Mouse (Mus musculus) heart, postnatal 0 days (tissue): Measurements from ENCODE around the gene Zfp597. TPM values are rescaled to one million over a fixed set of nuclear protein-coding genes. Genes with fewer than 3 reads are reported as not detected.

Experiments
- ATAC-seq: fragments of 200-750 bp; cut with Nextera tagmentation; 2 replicates; pipeline ENCODE4 v1.8.0; 2017; ENCODE audit warnings: low read depth, moderate number of reproducible peaks, moderate library complexity; ENCODE audit not compliant: insufficient read depth
- DNase-seq: peaks from one replicate; pipeline ENCODE4 v3.0.0-alpha.2; 2016; ENCODE audit warnings: low spot score
- H3K27ac ChIP-seq: fragments of 300-500 bp; sonication (generic); 2 replicates; pipeline ENCODE4 v1.5.1; 2014; ENCODE audit warnings: low read depth, mild to moderate bottlenecking
- H3K27me3 ChIP-seq: fragments of 300-500 bp; sonication (generic); 2 replicates; pipeline ENCODE4 v1.6.1; 2014; ENCODE audit warnings: low read length, mixed read lengths; ENCODE audit not compliant: control insufficient read depth, insufficient read depth
- H3K36me3 ChIP-seq: fragments of 300-500 bp; sonication (generic); replicated peaks from 2 replicates; pipeline ENCODE4 v1.6.1; 2014; ENCODE audit warnings: low read length, mixed read lengths; ENCODE audit not compliant: control insufficient read depth, insufficient read depth
- H3K4me1 ChIP-seq: fragments of 300-500 bp; sonication (generic); 2 replicates; pipeline ENCODE4 v1.6.1; 2014; ENCODE audit warnings: antibody characterized with exemption; ENCODE audit not compliant: control insufficient read depth, insufficient read depth
- H3K4me2 ChIP-seq: fragments of 300-500 bp; sonication (generic); 2 replicates; pipeline ENCODE4 v1.6.1; 2014; ENCODE audit warnings: low read depth, mild to moderate bottlenecking, low read length, moderate library complexity
- H3K4me3 ChIP-seq: fragments of 300-500 bp; sonication (generic); 2 replicates; pipeline ENCODE4 v1.5.1; 2014; ENCODE audit warnings: low read depth, low read length
- H3K9ac ChIP-seq: fragments of 300-500 bp; sonication (generic); replicated peaks from 2 replicates; pipeline ENCODE4 v1.6.1; 2014; ENCODE audit warnings: low read depth, low read length, mixed read lengths
- H3K9me3 ChIP-seq: fragments of 300-500 bp; sonication (generic); replicated peaks from 2 replicates; pipeline ENCODE4 v1.6.1; 2016; ENCODE audit warnings: low read length; ENCODE audit not compliant: control insufficient read depth
- CTCF ChIP-seq: IDR thresholded peaks from 2 replicates; pipeline ENCODE4 v1.5.1; 2016; ENCODE audit warnings: antibody characterized with exemption, control low read depth, low read depth
- EP300 ChIP-seq: IDR thresholded peaks from 2 replicates; pipeline ENCODE4 v1.6.1; 2016; ENCODE audit warnings: antibody characterized with exemption, low read depth
- WGBS: fragments of 180-500 bp; shearing (Covaris S2); extraction: QIAGEN DNeasy Blood & Tissue Kit; methylation state at CpG from one replicate; pipeline ENCODE4 v1.1.7; 2014; 5-methylcytosine and 5-hydroxymethylcytosine counted together
- polyA plus RNA-seq: library from polyadenylated mRNA; unstranded; fragments of >200 nt; fragmentation: Nextera tagmentation; extraction: Ambion mirVana; gene quantifications from 2 replicates; pipeline ENCODE4 v1.2.1, GENCODE M21; 2015
- total RNA-seq: library from RNA; depleted of rRNA; stranded (reverse); fragments of >200 nt; gene quantifications from 2 replicates; pipeline ENCODE4 v1.2.3, GENCODE M21; 2014; ENCODE audit warnings: low replicate concordance; rRNA removed

Gene Zfp597
- total RNA-seq (7.4 and 9.2 TPM in 2 replicates), polyA plus RNA-seq (3.3 and 4.3 TPM in 2 replicates)

DNA sequence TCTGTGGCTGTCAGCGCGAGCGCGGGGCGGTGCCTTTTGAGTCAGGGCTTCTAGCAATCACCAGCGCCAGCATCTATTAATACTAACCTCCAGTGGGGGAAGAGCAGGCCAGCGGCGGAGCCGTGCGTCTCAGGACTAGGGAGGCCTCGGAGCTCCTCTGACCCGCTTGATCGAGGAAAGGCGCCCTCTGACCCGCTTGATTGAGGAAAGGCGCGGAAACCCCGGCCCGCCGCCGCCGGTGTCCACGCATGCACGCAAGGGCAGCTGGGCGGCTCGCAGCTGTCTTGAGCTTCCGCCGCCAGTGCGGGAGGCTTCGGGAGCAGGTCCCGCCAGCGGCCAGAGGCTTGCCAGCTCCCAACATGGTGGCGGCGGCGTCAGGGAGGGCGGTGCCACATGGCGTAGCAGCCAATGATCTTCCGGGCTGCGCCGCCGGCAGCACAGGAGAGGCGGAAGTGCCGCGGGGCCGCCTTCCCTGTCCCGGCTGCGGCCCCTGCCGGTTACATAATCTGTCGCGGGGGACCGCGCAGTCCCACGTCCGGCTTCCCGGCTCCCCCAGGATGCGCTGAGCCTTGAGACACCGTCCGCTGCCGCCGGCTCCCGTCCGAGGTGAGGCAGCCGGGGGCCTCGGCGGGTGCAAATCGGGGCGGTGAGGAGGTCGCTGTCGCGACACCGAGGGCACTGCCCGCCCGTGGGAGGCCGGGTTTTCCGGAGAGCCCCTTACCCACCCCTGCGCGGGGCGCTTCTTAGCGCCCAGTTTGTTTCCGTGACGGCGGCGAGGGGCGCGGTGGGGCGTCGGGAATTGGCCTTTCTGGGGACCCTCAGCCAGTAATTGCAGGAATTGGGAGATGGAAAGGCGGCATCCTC is at the start of gene Zfp597, which contains the start of gene Gm20695:
Zfp597 (minus strand) TSS at position 361 of the 864 bp plus-strand sequence.
Gm20695 (plus strand) TSS at position 448 of the 864 bp plus-strand sequence.
- H3K27me3 ChIP-seq: no peaks in the 10 kb centered on the region
- 0 out of 2 replicates have a peak, but pooled peaks cover 4% of the 10 kb centered on the region for H3K36me3 ChIP-seq
- under 1% methylated on average over 80 of the region's 88 CpGs for WGBS
- H3K9ac ChIP-seq: peak within 1 kb of the TSS; percentile 87
- peak within 1 kb of the TSS; percentile 95 for H3K4me3 ChIP-seq
- no peaks in the 10 kb centered on the region for H3K9me3 ChIP-seq
- peak; percentile 98 for ATAC-seq
- TF ChIP-seq EP300 (peak; percentile 62), CTCF (peak; percentile 38)
- peaks cover 12% of the 10 kb centered on the region for H3K4me1 ChIP-seq
- DNase-seq: peak; percentile 95
- H3K27ac ChIP-seq: peak within 1 kb of the TSS; percentile 96
- peak within 1 kb of the TSS; percentile 77 for H3K4me2 ChIP-seq

- H3K27me3 ChIP-seq: no peaks in the 10 kb centered on the region
- H3K4me1 ChIP-seq: no peaks in the 10 kb centered on the region
- DNase-seq (no peak), ATAC-seq (no peak)
- H3K27ac ChIP-seq: no peak overlapping the region
- no peak overlapping the region for H3K9ac ChIP-seq
- no peak overlapping the region for H3K4me2 ChIP-seq
- TF ChIP-seq EP300: no peak
- no peak for TF ChIP-seq CTCF
- no peak overlapping the region for H3K4me3 ChIP-seq
- WGBS: 88% methylated on average over 1 of the region's 1 CpGs
- peaks cover 68% of the 10 kb centered on the region for H3K36me3 ChIP-seq
- no peaks in the 10 kb centered on the region for H3K9me3 ChIP-seq
Observed at GRCm38 (mm10) chr16:3934091-3934490, 49.7 kb upstream of the Zfp597 start.

- 87% methylated on average over 6 of the region's 6 CpGs for WGBS
- Histone ChIP-seq H3K4me2 (no peak overlapping the region), H3K4me1 (no peaks in the 10 kb centered on the region), H3K27me3 (no peaks in the 10 kb centered on the region), H3K9me3 (no peaks in the 10 kb centered on the region), H3K27ac (no peak overlapping the region), H3K36me3 (peaks cover 65% of the 10 kb centered on the region), H3K4me3 (no peak overlapping the region), H3K9ac (no peak overlapping the region)
- ATAC-seq (no peak), DNase-seq (no peak)
- TF ChIP-seq CTCF (no peak), EP300 (no peak)
Observed at GRCm38 (mm10) chr16:3933536-3933935, 49.2 kb upstream of the Zfp597 start.

GRCm38 (mm10) chr16:3929151-3929550 is 44.8 kb upstream of the Zfp597 start:
- WGBS: 73% methylated on average over 7 of the region's 7 CpGs

DNA sequence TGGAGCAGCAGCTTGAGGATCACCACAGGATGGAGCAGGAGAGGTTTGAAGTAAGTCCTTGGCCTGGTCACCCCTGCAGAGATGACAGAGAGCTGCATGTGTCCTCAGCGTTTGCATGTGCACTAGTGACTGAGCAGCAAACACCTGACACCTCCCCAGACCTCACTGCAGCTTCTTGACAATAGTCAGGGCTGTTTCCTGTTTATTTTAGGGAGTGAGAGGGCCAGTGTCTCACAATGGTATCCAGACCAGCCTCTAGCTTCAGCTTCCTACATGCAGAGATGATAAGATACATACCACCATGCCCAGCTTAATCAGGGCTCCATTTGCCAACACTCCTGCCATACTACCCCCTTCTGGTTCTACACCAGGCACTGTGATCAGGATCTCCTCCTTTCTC is 44.2 kb upstream of the Zfp597 start:
- Histone ChIP-seq H3K4me3 (no peak overlapping the region), H3K4me1 (no peaks in the 10 kb centered on the region), H3K27me3 (no peaks in the 10 kb centered on the region), H3K27ac (no peak overlapping the region), H3K9me3 (no peaks in the 10 kb centered on the region), H3K9ac (no peak overlapping the region), H3K36me3 (peaks cover 56% of the 10 kb centered on the region), H3K4me2 (no peak overlapping the region)
- no peak for TF ChIP-seq CTCF
- TF ChIP-seq EP300: no peak
- 57% methylated on average over 1 of the region's 1 CpGs for WGBS
- ATAC-seq (no peak), DNase-seq (no peak)

More at GRCm38 (mm10) chr16:3929151-3929550, 44.8 kb upstream of the Zfp597 start:
- H3K27ac ChIP-seq: no peak overlapping the region
- no peak overlapping the region for H3K4me3 ChIP-seq
- no peaks in the 10 kb centered on the region for H3K9me3 ChIP-seq
- no peak for DNase-seq
- no peak for TF ChIP-seq CTCF
- no peak for TF ChIP-seq EP300
- H3K9ac ChIP-seq: no peak overlapping the region
- no peaks in the 10 kb centered on the region for H3K27me3 ChIP-seq
- H3K4me2 ChIP-seq: no peak overlapping the region
- peaks cover 56% of the 10 kb centered on the region for H3K36me3 ChIP-seq
- no peaks in the 10 kb centered on the region for H3K4me1 ChIP-seq
- ATAC-seq: no peak
